Mouse (Mus musculus) kidney, embryonic 14.5 days (tissue): ENCODE data around the gene Wbp2. TPM values are rescaled to one million over a fixed set of nuclear protein-coding genes. Genes with fewer than 3 reads are reported as not detected.

Source experiments
- polyA plus RNA-seq: library from polyadenylated mRNA; unstranded; fragments of >200 nt; fragmentation: Nextera tagmentation; extraction: Ambion mirVana; gene quantifications from 2 replicates; pipeline ENCODE4 v1.2.1, GENCODE M21; 2014

Wbp2 gene
- polyA plus RNA-seq, 1 experiment from 2014 or later: 80.2 TPM

Other genes starting within 250 kb of the Wbp2 start
- 2.8 and 5.5 TPM in 2 replicates for gene Myo15b, start 228.6 kb downstream of the Wbp2 start, polyA plus RNA-seq
- 2.3 and 2.9 TPM in 2 replicates for gene Smim5, start 187.0 kb downstream of the Wbp2 start, polyA plus RNA-seq
- gene Smim6, start 175.0 kb downstream of the Wbp2 start, polyA plus RNA-seq: 9.4 and 9.6 TPM in 2 replicates
- 41.4 and 48.1 TPM in 2 replicates for gene Sap30bp, start 153.7 kb downstream of the Wbp2 start, polyA plus RNA-seq
- gene Recql5, start 153.5 kb downstream of the Wbp2 start, polyA plus RNA-seq: 13.0 and 19.1 TPM in 2 replicates
- gene Itgb4, start 112.3 kb downstream of the Wbp2 start, polyA plus RNA-seq: 1.1 and 2.1 TPM in 2 replicates
- 155 and 166 TPM in 2 replicates for gene Galk1, start 74.3 kb downstream of the Wbp2 start, polyA plus RNA-seq
- 1,830 and 1,881 TPM in 2 replicates for gene H3f3b, start 59.0 kb downstream of the Wbp2 start, polyA plus RNA-seq
- gene Unk, start 56.7 kb downstream of the Wbp2 start, polyA plus RNA-seq: 24.4 and 37.2 TPM in 2 replicates
- gene Unc13d, start 9.0 kb downstream of the Wbp2 start, polyA plus RNA-seq: 1.3 and 1.5 TPM in 2 replicates
- 12.2 and 12.8 TPM in 2 replicates for gene Trim47, start 40.2 kb upstream of the Wbp2 start, polyA plus RNA-seq
- 3.2 and 4.1 TPM in 2 replicates for gene Trim65, start 44.1 kb upstream of the Wbp2 start, polyA plus RNA-seq
- 111 and 114 TPM in 2 replicates for gene Mrpl38, start 51.9 kb upstream of the Wbp2 start, polyA plus RNA-seq
- gene Fbf1, start 81.2 kb upstream of the Wbp2 start, polyA plus RNA-seq: 19.6 and 36.8 TPM in 2 replicates
- gene Ten1, start 111.9 kb upstream of the Wbp2 start, polyA plus RNA-seq: 74.1 and 76.3 TPM in 2 replicates
- 16.3 and 27.4 TPM in 2 replicates for gene Acox1, start 112.0 kb upstream of the Wbp2 start, polyA plus RNA-seq
- gene Evpl, start 151.1 kb upstream of the Wbp2 start, polyA plus RNA-seq: 1.4 and 2.6 TPM in 2 replicates
- gene Srp68, start 187.2 kb upstream of the Wbp2 start, polyA plus RNA-seq: 60.6 and 85.6 TPM in 2 replicates
- gene Galr2, start 193.9 kb upstream of the Wbp2 start, polyA plus RNA-seq: 0.13 TPM in 1 of 2 replicates, not detected in the other
- gene Exoc7, start 220.2 kb upstream of the Wbp2 start, polyA plus RNA-seq: 49.6 and 66.3 TPM in 2 replicates
- 1.2 and 1.8 TPM in 2 replicates for gene Foxj1, start 248.4 kb upstream of the Wbp2 start, polyA plus RNA-seq